Comparison of ENCODE assay signal across 20 mouse cellular contexts in the genomic region with DNA sequence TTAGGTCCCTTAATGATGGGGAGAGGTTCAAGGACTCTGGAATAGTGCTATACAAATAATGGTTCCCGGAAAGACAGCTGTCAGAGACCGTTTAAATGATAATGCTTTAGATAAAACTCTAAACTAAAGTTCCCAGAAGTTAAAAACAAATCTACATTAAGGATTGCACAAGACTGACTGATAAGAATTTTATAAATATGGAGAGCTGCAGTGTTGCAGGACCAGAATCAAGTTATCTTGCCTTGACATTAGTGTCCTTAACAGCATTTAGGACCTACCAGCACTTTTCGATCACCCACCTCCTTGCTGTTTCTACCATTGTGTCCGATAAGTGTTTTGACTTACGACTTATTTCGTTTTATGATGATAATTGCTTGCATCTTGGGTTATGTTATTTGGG. TPM values are rescaled to one million over a fixed set of nuclear protein-coding genes. Genes with fewer than 3 reads are reported as not detected.
"Had no signal": no experiment of that assay in that cellular context is flagged by ENCODE, and none has a peak within 500 bp of the region (broad histone marks: within the 10 kb centered on the region; RNA-seq: fewer than 3 reads in every experiment).

No protein-coding gene starts in this region.

- H3K27me3 ChIP-seq: lung, embryonic 15.5 days; midbrain, embryonic 13.5 days; stomach, embryonic 15.5 days had no signal

- H3K9me3 ChIP-seq: lung, embryonic 15.5 days; midbrain, embryonic 13.5 days; stomach, embryonic 15.5 days had no signal

- H3K4me3 ChIP-seq: layer of hippocampus, adult 2 months; left cerebral cortex, adult 2 months; lung, embryonic 15.5 days; midbrain, embryonic 10.5 days; midbrain, embryonic 13.5 days; myocyte; stomach, embryonic 15.5 days had no signal

- H3K9ac ChIP-seq: lung, embryonic 15.5 days; midbrain, embryonic 13.5 days; stomach, embryonic 15.5 days had no signal

- H3K27ac ChIP-seq: kidney, postnatal 0 days; layer of hippocampus, adult 2 months; left cerebral cortex, adult 2 months; lung, embryonic 15.5 days; midbrain, embryonic 10.5 days; midbrain, embryonic 13.5 days; stomach, embryonic 15.5 days had no signal

- H3K4me2 ChIP-seq: lung, embryonic 15.5 days; midbrain, embryonic 13.5 days; stomach, embryonic 15.5 days had no signal

- DNase-seq: kidney, adult 2 months; kidney, postnatal 25 days; layer of hippocampus, adult 9-11 months; layer of hippocampus, postnatal 36 days; lung, adult 18-20 months; lung, postnatal 10 days; lung, postnatal 36 days; right cerebral cortex, postnatal 4 days; thymus, postnatal 25 days had no signal

- ATAC-seq: intestine, postnatal 0 days; midbrain, embryonic 13.5 days; midbrain, embryonic 16.5 days had no signal

- H3K4me1 ChIP-seq: lung, embryonic 15.5 days; midbrain, embryonic 13.5 days; stomach, embryonic 15.5 days had no signal

- H3K36me3 ChIP-seq: lung, embryonic 15.5 days; midbrain, embryonic 10.5 days; midbrain, embryonic 13.5 days; stomach, embryonic 15.5 days had no signal

RNA-seq across cellular contexts. Expression of a gene that starts 21.9 kb away (rescaled TPM):
- total RNA-seq: layer of hippocampus, adult 2 months; layer of hippocampus, postnatal 36 days; left cerebral cortex, adult 2 months; left cerebral cortex, postnatal 36 days had no signal
